In genomic region chr8:59113221-59113620, GRCm38 (mm10) we compare ENCODE assay signal across 27 mouse cellular contexts.
"Had no signal": no experiment of that assay in that cellular context is flagged by ENCODE, and none has a peak within 500 bp of the region (broad histone marks: within the 10 kb centered on the region; RNA-seq: fewer than 3 reads in every experiment).

No protein-coding gene starts in this region.

- H3K4me1 ChIP-seq: embryonic facial prominence, embryonic 10.5 days; embryonic facial prominence, embryonic 12.5 days; embryonic facial prominence, embryonic 13.5 days; embryonic facial prominence, embryonic 15.5 days; forebrain, embryonic 10.5 days; forebrain, embryonic 12.5 days; forebrain, embryonic 15.5 days; heart, embryonic 10.5 days had no signal

- ATAC-seq: forebrain, embryonic 15.5 days; forebrain, embryonic 16.5 days; forebrain, postnatal 0 days had no signal

- DNase-seq: cerebellum, adult 8-10 months; cerebellum, adult 9-10 months; cerebellum, adult 9-11 months; cerebellum, postnatal 10 days; cerebellum, postnatal 14 days; cerebellum, postnatal 25 days; cerebellum, postnatal 36 days; embryo, embryonic 11 days; forebrain, postnatal 0 days; gastrocnemius, adult 2 months; gastrocnemius, postnatal 10 days; gastrocnemius, postnatal 14 days; gastrocnemius, postnatal 25 days; gastrocnemius, postnatal 36 days; heart, adult 11 months; heart, adult 18-20 months; heart, adult 2 months had no signal

- H3K9me3 ChIP-seq: embryonic facial prominence, embryonic 10.5 days; embryonic facial prominence, embryonic 12.5 days; embryonic facial prominence, embryonic 13.5 days; embryonic facial prominence, embryonic 15.5 days; forebrain, embryonic 10.5 days; forebrain, embryonic 12.5 days; forebrain, embryonic 15.5 days; heart, embryonic 10.5 days had no signal

- H3K4me2 ChIP-seq: embryonic facial prominence, embryonic 12.5 days; embryonic facial prominence, embryonic 13.5 days; embryonic facial prominence, embryonic 15.5 days; forebrain, embryonic 12.5 days; forebrain, embryonic 15.5 days had no signal

- H3K27ac ChIP-seq: embryonic facial prominence, embryonic 10.5 days; embryonic facial prominence, embryonic 12.5 days; embryonic facial prominence, embryonic 13.5 days; embryonic facial prominence, embryonic 15.5 days; forebrain, embryonic 10.5 days; forebrain, embryonic 12.5 days; forebrain, embryonic 15.5 days; gastrocnemius, adult 2 months; heart, adult 2 months; heart, embryonic 10.5 days had no signal

- H3K9ac ChIP-seq: embryonic facial prominence, embryonic 12.5 days; embryonic facial prominence, embryonic 13.5 days; embryonic facial prominence, embryonic 15.5 days; forebrain, embryonic 12.5 days; forebrain, embryonic 15.5 days; forebrain, postnatal 0 days had no signal

- H3K36me3 ChIP-seq: embryonic facial prominence, embryonic 10.5 days; embryonic facial prominence, embryonic 12.5 days; embryonic facial prominence, embryonic 13.5 days; embryonic facial prominence, embryonic 15.5 days; forebrain, embryonic 10.5 days; forebrain, embryonic 12.5 days; forebrain, embryonic 15.5 days; heart, embryonic 10.5 days had no signal

- H3K4me3 ChIP-seq: embryonic facial prominence, embryonic 10.5 days; embryonic facial prominence, embryonic 12.5 days; embryonic facial prominence, embryonic 13.5 days; embryonic facial prominence, embryonic 15.5 days; erythroblast, embryonic 14.5 days; forebrain, embryonic 10.5 days; forebrain, embryonic 12.5 days; forebrain, embryonic 15.5 days; gastrocnemius, adult 2 months; heart, adult 2 months; heart, embryonic 10.5 days had no signal

- H3K27me3 ChIP-seq: embryonic facial prominence, embryonic 12.5 days; embryonic facial prominence, embryonic 13.5 days; embryonic facial prominence, embryonic 15.5 days; forebrain, embryonic 12.5 days; forebrain, embryonic 15.5 days had no signal
